Mouse (Mus musculus) granulocyte monocyte progenitor cell, adult 5-6 weeks (primary cell): ENCODE results near the gene Srrm2. TPM values are rescaled to one million over a fixed set of nuclear protein-coding genes. Genes with fewer than 3 reads are reported as not detected.
A peak's percentile ranks its signal among the peaks of the same experiment; 100 is the strongest.
"Not testable (repeated sequence)": the region's sequence is repeated elsewhere in the genome, so short reads cannot be mapped to it uniquely, and the experiment has no call there.

Source experiments
- ATAC-seq: replicated peaks from 2 replicates; pipeline ENCODE4 v1.8.0; 2016; ENCODE audit warnings: mild to moderate bottlenecking, moderate TSS enrichment, inconsistent platforms; ENCODE audit not compliant: poor library complexity, severe bottlenecking
- total RNA-seq, 2 experiments: library from RNA; stranded (forward) in 1 of 2; stranded (reverse) in 1 of 2; fragments of 200-712, 200-1000 nt in 1 of 2; fragments of >200 nt in 1 of 2; fragmentation: Nextera tagmentation in 1 of 2; gene quantifications; 2 replicates each; pipeline ENCODE4 v1.2.3; 2014 to 2017

The Srrm2 gene
- total RNA-seq, 2 experiments from 2014 or later = 126 to 563 TPM

DNA sequence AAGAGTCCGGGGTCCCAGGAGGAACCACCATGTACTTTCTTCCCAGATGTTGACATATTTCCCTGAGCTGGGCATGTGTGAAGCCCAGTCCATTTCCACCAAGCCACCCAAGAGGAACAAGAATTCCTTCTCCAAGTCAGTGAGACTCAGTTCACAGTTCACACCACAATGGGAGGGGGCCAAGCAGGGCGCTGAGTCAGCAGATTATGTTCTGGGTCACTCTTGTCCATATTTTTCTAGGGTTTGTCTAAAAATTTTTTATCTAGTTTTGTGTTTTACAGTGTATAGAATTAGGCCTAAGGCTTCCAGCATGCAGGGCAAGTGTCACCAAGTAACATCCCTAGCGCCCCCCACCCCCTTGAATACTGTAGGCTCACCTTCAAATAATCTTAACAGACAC lies 29.2 kb upstream of the Srrm2 start:
- ATAC-seq = no peak

DNA sequence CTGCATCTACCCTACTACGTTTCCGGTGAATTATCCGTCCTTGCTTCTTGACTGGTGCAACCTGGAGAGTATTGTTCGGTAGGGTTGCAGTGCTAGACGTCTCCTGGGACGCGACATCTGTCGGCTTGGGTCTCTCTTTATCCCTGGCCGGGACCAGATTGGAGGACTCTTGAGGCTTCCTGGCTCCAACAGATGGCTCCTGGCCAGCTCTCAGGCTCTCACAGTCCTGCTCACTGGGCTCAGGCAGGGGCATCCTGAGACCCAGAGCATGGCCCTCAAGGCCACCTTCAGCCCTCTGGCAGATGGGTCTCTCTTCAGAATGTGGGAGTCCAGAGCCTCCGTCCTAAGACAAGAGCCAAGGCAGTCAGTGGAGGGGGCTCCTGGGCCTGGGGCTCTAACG lies 27.4 kb upstream of the Srrm2 start:
- ATAC-seq = no peak

DNA sequence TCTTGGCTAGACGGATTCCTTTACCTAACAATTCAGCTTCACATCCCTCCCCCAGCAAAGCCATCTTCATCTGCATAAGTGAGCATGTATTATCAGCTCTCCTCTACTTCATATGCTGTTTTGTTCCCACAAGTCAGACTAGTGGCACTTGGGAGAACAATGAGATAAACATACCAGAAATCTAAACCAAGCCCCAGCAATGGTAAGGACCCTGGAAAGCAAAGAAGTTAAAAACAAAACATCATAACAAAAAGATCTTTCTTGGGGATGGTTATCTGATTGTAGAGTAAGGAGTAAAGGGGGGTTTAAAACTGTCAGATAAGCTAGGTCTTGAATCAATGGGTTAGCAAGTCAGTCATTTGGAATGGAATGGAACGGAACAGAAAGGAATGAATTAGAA lies 19.8 kb upstream of the Srrm2 start:
- ATAC-seq = no peak

DNA sequence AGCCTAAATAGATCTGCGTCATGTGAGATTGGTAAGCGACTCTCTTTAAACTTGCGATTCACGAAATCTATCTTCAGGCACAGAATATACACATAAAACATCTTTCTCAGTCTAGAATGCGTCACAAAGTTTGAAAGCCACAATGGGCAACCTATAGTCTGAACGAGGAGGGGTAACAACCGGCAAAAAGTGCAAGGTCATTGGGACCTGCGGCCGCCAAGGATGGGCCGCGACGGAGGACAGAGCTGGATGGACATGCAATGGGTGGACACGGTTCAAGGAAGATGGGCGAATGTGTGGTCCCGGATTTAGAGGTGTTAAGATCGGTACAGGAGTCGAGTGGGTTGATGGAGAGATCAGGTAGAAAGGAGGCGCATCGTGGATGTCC lies 19.4 kb upstream of the Srrm2 start:
- no peak for ATAC-seq

DNA sequence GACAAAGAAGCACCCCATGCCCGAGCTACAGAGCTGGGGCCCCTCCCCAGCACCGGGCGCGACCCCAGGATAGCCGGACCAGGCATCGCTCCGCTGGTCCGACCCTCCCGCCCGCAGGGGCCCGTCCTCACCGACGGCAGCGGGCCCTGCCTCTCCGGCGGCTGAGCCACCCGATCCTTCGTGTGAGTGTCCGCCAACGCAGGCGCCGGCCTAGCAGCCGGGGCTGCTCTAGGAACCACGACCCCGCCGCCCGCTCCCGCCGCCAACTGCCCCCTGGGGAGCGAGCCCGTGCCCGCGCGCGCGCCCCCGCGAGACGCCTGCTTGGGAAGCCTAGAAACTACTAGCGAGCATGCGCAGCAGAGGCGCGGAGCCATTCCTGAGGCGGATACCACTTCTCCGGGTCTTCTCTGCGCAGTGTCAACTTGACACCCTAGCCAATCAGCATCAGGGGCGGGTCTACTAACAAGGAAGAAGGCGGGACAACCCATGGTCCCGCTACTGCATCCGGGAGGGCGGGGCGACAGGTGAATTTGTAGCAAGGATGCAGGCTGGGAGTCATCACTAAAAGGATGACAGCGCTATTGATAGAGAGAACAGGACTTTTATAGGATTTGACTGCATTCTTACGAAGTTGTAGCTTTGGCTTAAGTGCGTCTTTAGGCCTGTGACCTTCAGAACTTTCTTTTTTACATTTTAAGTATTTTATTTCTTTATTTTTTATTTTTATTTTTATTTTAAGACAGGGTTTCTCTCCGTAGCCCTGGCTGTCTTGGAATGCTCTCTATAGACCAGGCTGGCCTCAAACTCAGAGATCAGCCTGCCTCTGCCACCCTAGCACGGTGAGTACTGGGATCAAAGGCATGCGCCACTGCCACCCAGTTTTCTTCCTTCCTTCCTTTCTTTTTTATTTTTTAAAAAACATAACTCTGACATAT lies 18.8 kb upstream of the Srrm2 start, which contains the start of gene Flywch1:
Gene Flywch1, minus strand, starts transcription at position 319 of the 935 bp plus-strand sequence.
- peak; percentile 97 for ATAC-seq

DNA sequence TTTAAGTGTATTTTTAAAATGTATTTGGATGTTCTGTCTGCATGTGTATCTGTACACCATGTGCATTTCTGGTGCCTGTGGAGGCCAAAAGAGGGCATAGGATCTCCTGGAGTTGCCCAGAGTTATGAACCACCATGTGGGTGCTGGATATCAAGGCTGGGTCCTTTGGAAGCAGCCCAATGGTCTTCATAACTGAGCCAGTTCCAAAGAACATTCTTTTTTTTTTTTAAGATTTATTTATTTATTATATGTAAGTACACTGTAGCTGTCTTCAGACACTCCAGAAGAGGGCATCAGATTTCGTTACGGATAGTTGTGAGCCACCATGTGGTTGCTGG lies 18.1 kb upstream of the Srrm2 start:
- not testable (repeated sequence) for ATAC-seq

DNA sequence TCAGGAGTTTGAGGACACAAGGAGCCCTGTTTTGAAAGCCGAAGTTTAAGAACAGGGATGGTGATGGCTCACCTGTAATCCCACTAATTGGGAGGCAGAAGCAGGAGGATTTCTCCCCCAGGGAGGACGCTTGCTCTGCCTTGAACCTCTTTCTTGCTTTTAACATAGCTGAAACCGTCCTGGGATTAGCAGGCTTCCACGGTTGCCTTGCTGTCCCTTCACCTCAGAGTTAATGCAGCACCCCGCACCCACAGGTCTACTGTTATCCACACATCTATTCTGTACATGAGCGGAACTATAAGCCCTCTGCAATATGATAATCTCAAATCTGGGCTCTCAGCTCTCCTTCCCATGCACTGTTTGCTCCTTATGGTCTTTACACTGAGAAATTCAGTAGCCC lies 16.7 kb upstream of the Srrm2 start:
- no peak for ATAC-seq

DNA sequence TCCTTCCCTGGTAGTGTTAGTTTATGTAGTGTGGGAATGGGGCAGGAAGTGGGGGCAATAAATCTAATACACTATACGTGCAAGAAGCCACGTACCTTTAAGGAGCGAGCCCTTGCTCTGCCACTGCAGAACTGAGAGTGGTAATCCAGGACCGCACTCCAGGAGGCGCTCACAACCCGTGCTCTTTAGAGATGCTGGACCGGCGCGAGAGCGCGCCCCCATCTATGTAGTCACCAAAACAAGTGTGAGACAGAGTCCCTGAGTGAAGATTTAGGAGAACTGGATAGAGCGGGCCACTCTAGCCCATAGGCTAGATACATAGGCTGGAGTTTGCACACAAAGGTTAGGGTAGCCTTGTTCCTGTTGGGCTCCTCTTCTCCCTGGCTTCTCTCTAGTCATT lies 16.2 kb upstream of the Srrm2 start:
- peak; percentile 72 for ATAC-seq

DNA sequence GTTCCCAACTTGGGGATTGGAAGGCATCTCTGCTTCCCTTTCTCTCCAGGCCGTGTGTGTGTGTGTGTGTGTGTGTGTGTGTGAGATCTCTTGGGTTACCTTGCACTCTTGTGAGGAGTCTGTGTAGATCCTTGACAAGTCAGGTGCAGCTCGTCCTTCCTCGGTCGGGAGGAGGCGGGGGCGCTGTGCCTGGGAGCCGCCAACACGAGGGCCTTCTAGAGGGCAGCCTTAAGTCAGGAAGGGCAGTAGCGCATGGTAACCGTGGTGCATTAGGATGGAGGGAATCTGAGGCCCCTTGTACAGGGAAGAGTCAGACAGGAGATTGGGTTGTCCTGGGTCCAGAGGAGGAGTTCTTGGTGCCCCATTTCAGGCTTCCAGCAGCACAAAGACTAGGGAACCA lies 14.1 kb upstream of the Srrm2 start:
- ATAC-seq = no peak

DNA sequence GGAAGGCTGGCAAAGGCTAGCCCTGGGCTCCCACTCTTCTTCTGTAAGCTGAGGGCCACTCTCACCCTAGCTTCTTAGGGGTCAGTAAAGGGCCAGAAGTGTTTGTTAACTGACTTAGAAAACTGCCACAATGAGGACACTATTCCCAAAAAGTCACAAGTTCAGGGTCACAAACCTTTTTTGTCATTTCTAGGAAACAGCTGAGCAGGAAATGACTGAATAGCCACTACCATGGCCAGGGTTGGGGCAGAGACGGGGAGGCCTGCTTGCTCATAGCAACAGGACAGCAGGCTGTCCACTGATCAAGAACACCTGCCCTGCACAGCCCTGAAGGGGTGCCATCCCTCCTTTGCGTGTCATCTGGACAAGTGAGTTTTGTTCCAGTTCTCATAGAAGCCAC lies 13.2 kb upstream of the Srrm2 start:
- no peak for ATAC-seq

DNA sequence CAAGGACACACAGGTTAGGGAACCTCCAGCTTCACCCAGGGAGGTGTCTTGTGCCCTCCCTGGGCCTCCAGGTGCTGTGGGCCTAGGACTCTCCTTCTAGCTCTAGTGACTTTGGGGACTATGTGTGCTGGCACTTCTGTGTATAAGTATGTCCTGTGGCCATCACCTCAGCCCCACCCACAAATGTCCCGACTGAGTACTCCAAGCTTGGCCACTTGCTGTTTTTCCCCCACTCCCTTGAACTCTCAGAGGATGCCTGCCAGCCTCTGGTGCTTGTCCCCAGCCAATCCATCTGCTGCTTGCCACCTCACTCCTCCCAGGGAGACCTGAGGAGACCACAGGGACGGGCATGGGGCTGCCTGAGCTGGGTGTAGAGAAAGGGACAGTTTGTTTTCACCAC lies 11.9 kb upstream of the Srrm2 start:
- ATAC-seq = no peak

DNA sequence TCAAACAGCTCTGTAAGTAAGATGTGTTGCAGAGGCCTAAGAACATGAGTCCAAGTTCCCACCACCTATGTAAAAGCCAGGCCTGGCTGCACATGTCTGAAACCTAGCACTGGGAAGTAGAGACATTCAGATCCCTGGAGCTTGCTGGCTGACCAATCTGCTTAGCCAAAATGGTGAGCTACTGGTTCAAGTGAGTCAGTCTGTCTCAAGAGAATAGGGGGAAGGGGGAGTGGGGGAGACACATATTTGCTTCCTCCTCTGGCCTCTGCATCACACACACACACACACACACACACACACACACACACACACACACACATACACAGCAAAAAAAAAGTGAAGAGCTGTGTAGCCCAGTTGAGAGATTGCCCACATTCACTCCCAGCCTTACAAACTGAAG lies 7.0 kb upstream of the Srrm2 start:
- ATAC-seq = no peak

DNA sequence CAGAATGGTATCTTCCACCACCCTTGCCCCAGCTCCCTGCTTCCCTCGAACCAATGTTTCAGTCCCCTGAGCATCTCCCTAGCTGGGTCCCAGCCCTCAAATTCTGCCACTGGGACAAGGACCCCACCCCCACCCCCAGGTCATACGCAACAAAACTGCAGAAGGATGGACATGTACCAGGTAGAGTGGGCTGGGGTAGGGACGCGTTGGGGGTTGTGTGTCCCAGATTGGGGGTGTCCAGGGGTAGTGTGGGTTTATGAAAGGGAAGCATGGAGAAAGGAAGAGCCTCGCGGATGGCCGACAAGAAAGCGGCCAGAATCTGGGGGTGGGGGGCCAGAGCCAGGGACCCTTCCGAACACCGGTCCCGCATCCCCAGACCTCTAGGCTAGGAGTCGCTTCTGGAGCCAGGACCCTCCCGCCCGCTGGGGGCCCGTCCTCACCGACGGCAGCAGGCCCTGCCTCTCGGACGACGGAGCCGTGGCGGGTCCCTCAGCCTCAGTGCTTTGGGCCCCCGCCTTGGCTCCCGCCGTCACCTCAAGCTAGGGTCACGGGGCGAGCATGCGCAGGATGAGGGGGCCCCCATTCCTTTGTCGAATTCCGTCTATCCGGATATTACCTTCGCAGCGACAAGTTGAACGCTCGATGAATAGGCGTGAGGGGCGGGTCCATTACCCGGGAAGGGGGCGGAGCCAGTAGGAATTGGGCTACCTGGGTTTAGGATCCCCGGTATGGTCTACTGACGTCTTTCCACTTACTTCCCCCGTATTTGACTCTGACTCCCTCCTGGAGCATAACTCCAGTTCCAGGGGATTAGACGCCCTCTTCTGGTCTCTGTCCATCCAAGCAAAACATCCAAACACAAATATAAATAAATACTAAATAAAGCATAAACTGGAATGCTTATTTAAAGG lies 4.5 kb upstream of the Srrm2 start, which contains the start of gene Flywch2:
Gene Flywch2, minus strand, starts transcription at position 521 of the 911 bp plus-strand sequence.
- ATAC-seq = peak; percentile 80

DNA sequence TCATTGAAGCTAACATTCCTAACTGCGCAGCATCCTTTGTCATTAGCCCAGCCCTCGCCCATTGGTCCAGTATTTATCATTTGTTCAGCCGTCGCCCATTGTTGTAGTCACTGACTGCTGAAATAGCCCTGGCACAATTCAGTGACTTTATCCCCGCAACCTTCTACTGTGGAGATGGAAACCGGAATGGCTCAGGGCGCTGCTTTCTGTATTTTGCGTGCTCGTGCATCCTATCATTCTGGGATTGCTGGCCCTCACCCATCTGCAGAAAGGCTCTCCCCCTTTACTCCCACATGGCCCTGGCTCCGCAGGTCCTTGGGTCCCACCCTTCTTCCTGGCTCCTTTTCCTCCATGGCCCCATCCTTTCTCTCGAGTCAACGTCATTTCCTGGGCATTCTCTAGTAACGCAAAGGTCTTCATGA lies 3.8 kb upstream of the Srrm2 start:
- ATAC-seq = no peak

DNA sequence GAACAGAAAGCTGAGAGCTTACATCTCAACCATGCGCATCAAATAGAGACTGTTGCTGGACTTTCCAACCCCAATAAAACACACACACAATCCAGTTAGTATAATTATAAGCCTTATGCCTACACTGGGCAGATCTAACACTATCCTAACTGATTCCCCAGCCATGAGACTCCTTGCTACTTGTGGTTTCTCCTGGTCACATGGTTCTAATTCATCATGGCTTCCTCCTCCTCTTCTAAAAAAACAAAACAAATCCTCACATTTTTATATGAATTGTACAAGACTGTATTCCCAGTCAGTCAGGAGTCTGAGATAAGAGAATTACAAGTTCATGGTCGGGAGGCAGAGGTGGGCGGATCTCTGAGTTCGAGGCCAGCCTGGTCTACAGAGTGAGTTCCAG lies 1.4 kb upstream of the Srrm2 start:
- no peak for ATAC-seq

DNA sequence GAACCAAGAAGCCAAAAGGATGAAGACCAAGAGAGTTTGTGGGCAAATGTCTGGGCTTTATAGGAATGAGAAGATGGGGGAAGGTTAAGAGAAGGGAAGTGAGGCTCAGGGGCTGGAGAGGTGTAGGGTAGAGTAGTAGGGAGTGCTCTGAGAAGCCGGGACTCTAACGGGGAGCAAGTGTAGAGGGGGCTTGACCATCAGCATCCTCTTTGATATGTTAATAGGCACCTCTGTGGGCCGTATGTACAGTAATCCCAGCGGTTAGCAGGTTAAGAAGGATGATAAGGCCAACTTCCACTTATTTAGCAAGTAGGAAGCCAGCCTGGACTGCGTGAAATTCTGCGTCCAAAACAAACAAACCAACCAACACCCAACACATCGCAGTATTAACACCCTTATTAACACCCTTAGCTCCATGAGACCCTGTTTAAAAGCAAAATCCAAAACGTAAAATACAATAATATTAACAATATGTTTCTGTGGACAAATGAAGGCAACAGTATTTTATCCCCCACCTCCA lies 523 bp upstream of the Srrm2 start:
- no peak for ATAC-seq

DNA sequence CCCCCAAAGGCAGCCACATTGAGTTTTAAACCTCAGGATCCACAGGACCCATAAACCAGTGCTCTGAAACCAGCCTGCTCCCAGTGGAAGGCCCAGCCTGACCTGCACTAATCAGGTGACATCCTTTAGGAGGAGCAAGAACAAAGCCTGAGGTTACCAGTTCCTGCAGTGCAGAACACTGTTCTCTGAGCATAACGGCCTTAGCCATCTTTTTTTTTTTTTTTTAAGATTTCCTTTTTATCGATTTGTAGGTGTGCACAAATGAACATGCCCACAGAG lies 686 bp downstream of the Srrm2 start:
- 0 out of 2 replicates have a peak, but pooled peaks have one; percentile 8 for ATAC-seq

DNA sequence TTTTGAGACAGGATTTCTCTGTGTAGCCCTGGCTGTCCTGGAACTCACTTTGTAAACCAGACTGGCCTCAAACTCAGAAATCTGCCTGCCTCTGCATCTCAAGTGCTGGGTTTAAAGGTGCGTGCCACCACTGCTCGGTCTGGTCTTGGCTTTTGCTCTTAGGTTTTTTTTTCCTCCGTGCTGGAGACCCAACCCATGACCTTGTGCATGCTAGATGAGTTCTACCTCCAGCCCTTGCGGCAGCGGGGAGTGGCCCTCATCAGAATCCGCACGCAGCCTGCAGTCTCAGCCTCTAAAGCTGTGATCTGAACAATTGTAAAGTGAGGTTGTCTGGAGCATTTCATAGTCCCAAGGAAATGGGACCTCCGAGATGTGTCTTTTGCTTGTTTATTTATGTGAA lies 5.0 kb downstream of the Srrm2 start:
- ATAC-seq = no peak

DNA sequence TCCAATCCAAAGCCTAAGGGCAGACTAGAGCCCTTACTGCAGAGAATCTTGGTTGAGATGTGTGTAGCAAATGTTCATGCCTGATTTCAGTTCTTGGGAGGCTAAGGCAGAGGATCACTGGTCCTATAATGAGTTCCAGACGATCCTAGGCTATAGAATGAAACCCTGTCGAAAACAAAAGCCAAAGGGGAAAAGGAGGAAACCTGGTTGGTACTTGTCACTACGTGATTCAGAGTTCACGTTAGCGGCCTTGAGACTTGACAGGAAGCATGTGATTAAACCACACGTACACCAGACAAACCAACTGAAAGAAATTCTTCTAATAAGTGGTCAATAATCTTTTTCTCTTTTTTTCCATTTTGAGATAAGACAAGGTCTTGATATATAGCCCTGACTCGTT lies 7.0 kb downstream of the Srrm2 start:
- peak; percentile 35; the same call in 1 of the 2 replicates for ATAC-seq

DNA sequence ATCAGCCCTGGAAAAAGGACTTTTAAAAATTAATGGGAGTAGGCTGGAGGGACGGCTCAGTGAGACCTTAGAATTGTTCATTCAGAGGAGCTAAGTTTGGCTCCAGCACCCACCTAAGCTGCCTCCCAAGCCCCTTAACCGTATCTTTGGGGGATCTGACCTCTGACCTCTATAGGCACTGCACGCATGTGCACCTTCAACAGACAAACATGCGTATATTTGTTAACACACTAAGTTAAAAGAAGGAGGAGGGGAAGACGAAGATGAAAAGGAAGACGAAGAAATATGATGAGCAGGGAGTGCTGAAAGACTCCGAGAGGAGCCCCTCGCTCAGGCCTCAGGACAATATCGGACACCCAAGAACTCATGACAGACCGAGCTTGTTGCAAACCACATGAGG lies 11.3 kb downstream of the Srrm2 start:
- no peak for ATAC-seq

DNA sequence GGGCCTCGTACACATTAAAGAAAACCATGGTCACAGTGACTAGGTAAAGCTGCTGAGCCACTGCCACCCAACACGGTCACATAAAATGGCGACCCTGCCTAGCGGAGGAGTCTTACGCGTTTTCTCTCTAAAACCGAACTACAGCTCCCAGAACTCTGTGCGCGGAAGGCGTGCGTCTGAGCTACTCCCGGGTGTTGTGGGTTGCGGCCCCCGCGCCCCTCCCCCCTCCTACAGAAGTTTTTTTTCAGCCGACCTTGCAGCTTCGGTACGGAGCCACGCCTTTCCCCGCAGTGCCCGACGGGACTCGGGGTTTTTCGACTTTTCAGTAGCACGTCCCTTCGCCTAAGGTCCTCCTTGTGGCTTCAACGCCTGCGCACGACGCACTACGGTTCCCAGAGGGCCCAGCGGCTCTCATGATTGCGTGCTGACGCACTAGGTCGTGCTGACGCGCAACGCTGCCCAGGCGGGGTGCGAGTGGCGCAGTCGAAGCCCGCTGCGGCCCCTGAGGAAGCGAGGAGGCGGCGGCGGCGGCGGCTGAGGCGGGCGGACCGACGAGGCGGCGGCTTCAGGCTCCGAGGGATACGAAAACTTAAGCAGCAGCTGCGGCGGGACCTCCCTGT lies 12.5 kb downstream of the Srrm2 start:
- ATAC-seq = peak; percentile 89
